Mouse (Mus musculus) large intestine, adult 2 months (tissue): ENCODE measurements around the gene Heatr4. TPM values are rescaled to one million over a fixed set of nuclear protein-coding genes. Genes with fewer than 3 reads are reported as not detected.
"Not testable (repeated sequence)": the region's sequence is repeated elsewhere in the genome, so short reads cannot be mapped to it uniquely, and the experiment has no call there.

Source experiments
- DNase-seq: peaks from one replicate; pipeline ENCODE4 v3.0.0-alpha.2; 2012; ENCODE audit warnings: low read depth, low spot score
- WGBS: fragments of 180-500 bp; shearing (Covaris S2); methylation state at CpG from one replicate; pipeline ENCODE4 v1.1.7; 2018; 5-methylcytosine and 5-hydroxymethylcytosine counted together
- polyA plus RNA-seq: library from polyadenylated mRNA; depleted of rRNA; stranded (reverse); fragments of >200 nt; gene quantifications from 2 replicates; pipeline ENCODE4 v1.2.3, GENCODE M21; 2012

Heatr4 gene
- polyA plus RNA-seq, 1 experiment = not detected

- no peak for DNase-seq
- WGBS = 70% methylated on average over 8 of the region's 8 CpGs
Measured at GRCm38 (mm10) chr12:83947260-83947811, 37.3 kb downstream of the Heatr4 start.

- WGBS = 80% methylated on average over 3 of the region's 3 CpGs
- no peak for DNase-seq
Measured at GRCm38 (mm10) chr12:83941938-83942337, 42.7 kb downstream of the Heatr4 start.

GRCm38 (mm10) chr12:83940031-83940430 is 44.6 kb downstream of the Heatr4 start:
- WGBS = 38% methylated on average over 4 of the region's 4 CpGs
- no peak for DNase-seq

GRCm38 (mm10) chr12:83939332-83939731 is 45.3 kb downstream of the Heatr4 start:
- WGBS = 93% methylated on average over 2 of the region's 2 CpGs
- no peak for DNase-seq

- 24% methylated on average over 1 of the region's 1 CpGs for WGBS
Measured at GRCm38 (mm10) chr12:83938592-83938991, 46.1 kb downstream of the Heatr4 start.

GRCm38 (mm10) chr12:83937600-83937999 is 47.1 kb downstream of the Heatr4 start:
- DNase-seq = no peak
- WGBS = 58% methylated on average over 10 of the region's 10 CpGs

More at GRCm38 (mm10) chr12:83938592-83938991, 46.1 kb downstream of the Heatr4 start:
- DNase-seq = not testable (repeated sequence)

- WGBS = 41% methylated on average over 2 of the region's 2 CpGs
- no peak for DNase-seq
Measured at GRCm38 (mm10) chr12:83929186-83929804, 55.4 kb downstream of the Heatr4 start.

- no peak for DNase-seq
- WGBS = 41% methylated on average over 4 of the region's 4 CpGs
Measured at GRCm38 (mm10) chr12:83927747-83928146, 56.9 kb downstream of the Heatr4 start.

GRCm38 (mm10) chr12:83926061-83926460 is 58.6 kb downstream of the Heatr4 start:
- DNase-seq = no peak
- WGBS = 58% methylated on average over 2 of the region's 2 CpGs

GRCm38 (mm10) chr12:83925160-83925703 is 59.4 kb downstream of the Heatr4 start:
- no peak for DNase-seq
- 33% methylated on average over 7 of the region's 7 CpGs for WGBS

- 91% methylated on average over 3 of the region's 3 CpGs for WGBS
- DNase-seq = no peak
Measured at GRCm38 (mm10) chr12:83924332-83924731, 60.3 kb downstream of the Heatr4 start.

- DNase-seq = no peak
- 69% methylated on average over 1 of the region's 1 CpGs for WGBS
Measured at GRCm38 (mm10) chr12:83923486-83923859, 61.2 kb downstream of the Heatr4 start.

- no peak for DNase-seq
- WGBS = 17% methylated on average over 8 of the region's 8 CpGs
Measured at GRCm38 (mm10) chr12:83922724-83923485, 61.7 kb downstream of the Heatr4 start.

GRCm38 (mm10) chr12:83921535-83922381 is 62.9 kb downstream of the Heatr4 start, which contains the start of gene Numb:
TSS of gene Numb (minus strand) at chr12:83921934.
- DNase-seq = peak; percentile 99
- under 1% methylated on average over 57 of the region's 63 CpGs for WGBS

GRCm38 (mm10) chr12:83920721-83921441 is 63.8 kb downstream of the Heatr4 start:
- no peak for DNase-seq
- 2% methylated on average over 31 of the region's 31 CpGs for WGBS

- 70% methylated on average over 9 of the region's 9 CpGs for WGBS
- DNase-seq = no peak
Measured at GRCm38 (mm10) chr12:83916884-83917283, 67.8 kb downstream of the Heatr4 start.

- 53% methylated on average over 1 of the region's 1 CpGs for WGBS
- no peak for DNase-seq
Measured at GRCm38 (mm10) chr12:83914797-83915196, 69.9 kb downstream of the Heatr4 start.

- WGBS = 51% methylated on average over 4 of the region's 4 CpGs
Measured at GRCm38 (mm10) chr12:83914202-83914740, 70.4 kb downstream of the Heatr4 start.

GRCm38 (mm10) chr12:83910451-83910850 is 74.2 kb downstream of the Heatr4 start:
- no peak for DNase-seq
- 23% methylated on average over 2 of the region's 2 CpGs for WGBS

More at GRCm38 (mm10) chr12:83914202-83914740, 70.4 kb downstream of the Heatr4 start:
- DNase-seq = no peak
